Mouse (Mus musculus) lung, embryonic 16.5 days (tissue): ENCODE results near the gene Angptl7. TPM values are rescaled to one million over a fixed set of nuclear protein-coding genes. Genes with fewer than 3 reads are reported as not detected.

ENCODE experiments used
- polyA plus RNA-seq: library from polyadenylated mRNA; unstranded; fragments of >200 nt; fragmentation: Nextera tagmentation; extraction: Ambion mirVana; gene quantifications from 2 replicates; pipeline ENCODE4 v1.2.1, GENCODE M21; 2015

The Angptl7 gene
- polyA plus RNA-seq, 1 experiment from 2014 or later, result 1.8 TPM

Other genes starting within 250 kb of the Angptl7 start
- 0.04 and 0.08 TPM in 2 replicates for gene Disp3, start 212.5 kb downstream of the Angptl7 start, polyA plus RNA-seq
- 22.8 and 24.0 TPM in 2 replicates for gene Ubiad1, start 55.7 kb downstream of the Angptl7 start, polyA plus RNA-seq
- 11.3 and 12.2 TPM in 2 replicates for gene Mtor, start 51.8 kb downstream of the Angptl7 start, polyA plus RNA-seq
- gene Exosc10, start 58.0 kb upstream of the Angptl7 start, polyA plus RNA-seq, result 83.6 and 90.8 TPM in 2 replicates
- gene Srm, start 91.0 kb upstream of the Angptl7 start, polyA plus RNA-seq, result 114 and 126 TPM in 2 replicates
- gene Masp2, start 102.1 kb upstream of the Angptl7 start, polyA plus RNA-seq, result 0.44 and 0.93 TPM in 2 replicates
- 320 and 367 TPM in 2 replicates for gene Tardbp, start 126.6 kb upstream of the Angptl7 start, polyA plus RNA-seq
- gene Gm572, start 142.9 kb upstream of the Angptl7 start, polyA plus RNA-seq, result not detected in 2 replicates